Mouse (Mus musculus) stomach, postnatal 0 days (tissue): ENCODE measurements around the gene Psma5.

Source experiments
- CTCF ChIP-seq: IDR thresholded peaks from 2 replicates; pipeline ENCODE4 v1.5.1; 2016; ENCODE audit warnings: antibody characterized with exemption, low read depth, mild to moderate bottlenecking, moderate library complexity
- EP300 ChIP-seq: optimal IDR thresholded peaks from 2 replicates; pipeline ENCODE3; 2016; ENCODE audit warnings: antibody characterized with exemption

- TF ChIP-seq CTCF (no peak), EP300 (no peak)
Observed at GRCm38 (mm10) chr3:108214734-108215133, 42.0 kb upstream of the Psma5 start.
